17 mouse cellular contexts compared by ENCODE assay signal in genomic region chr4:104891708-104892107, GRCm38 (mm10). TPM values are rescaled to one million over a fixed set of nuclear protein-coding genes. Genes with fewer than 3 reads are reported as not detected.
DNase-seq lines count a peak whose midpoint lies in the region; ATAC-seq and TF ChIP-seq lines count a peak whose summit lies in the region.
"Had no signal": no experiment of that assay in that cellular context is flagged by ENCODE, and none has a peak within 500 bp of the region (broad histone marks: within the 10 kb centered on the region; RNA-seq: fewer than 3 reads in every experiment).

No protein-coding gene starts in this region.

- no peak overlapping the region for H3K9ac ChIP-seq in liver, embryonic 12.5 days
- H3K9ac ChIP-seq in liver, postnatal 0 days (replicated peaks): no peak overlapping the region
- H3K9ac ChIP-seq: hindbrain, embryonic 15.5 days; lung, embryonic 15.5 days had no signal

- no peaks in the 10 kb centered on the region for H3K4me1 ChIP-seq in liver, embryonic 12.5 days
- no peaks in the 10 kb centered on the region; the same call in 1 of the 2 replicates for H3K4me1 ChIP-seq in liver, postnatal 0 days (ENCODE audit: insufficient read depth)

- H3K36me3 ChIP-seq in liver, embryonic 12.5 days: no peaks in the 10 kb centered on the region
- no peaks in the 10 kb centered on the region for H3K36me3 ChIP-seq in liver, postnatal 0 days (replicated peaks; ENCODE audit: insufficient read depth, low read length)
- H3K36me3 ChIP-seq: hindbrain, embryonic 15.5 days; lung, embryonic 15.5 days had no signal

- intact Hi-C loops in heart, postnatal 14 days (cut with DNase I): loop anchor here (10.0 kb wide), 1 partner anchor 687 kb away; no protein-coding TSS in a partner anchor

- no peak overlapping the region for H3K4me2 ChIP-seq in liver, embryonic 12.5 days
- no peak overlapping the region for H3K4me2 ChIP-seq in liver, postnatal 0 days (ENCODE audit: low read depth, low read length)
- H3K4me2 ChIP-seq: hindbrain, embryonic 15.5 days; lung, embryonic 15.5 days; midbrain, embryonic 11.5 days had no signal

- no peak for TF ChIP-seq EP300 in liver, postnatal 0 days (IDR thresholded peaks at IDR 0.05; ENCODE audit: low read depth)

- peak; percentile 36 to 46 for DNase-seq in cerebellum, adult 18-20 months
- no peak for DNase-seq in cerebellum, adult 11 months
- no peak for DNase-seq in liver, postnatal 0 days
- DNase-seq in heart, postnatal 14 days: peak; percentile 40 to 45
- peak; percentile 58 for DNase-seq in testis, postnatal 10 days (ENCODE audit: low spot score)
- DNase-seq in right cerebral cortex, adult 2 months (ENCODE audit: low spot score in 2 of 2): no peak
- DNase-seq in left cerebral cortex, adult 9 months (ENCODE audit: low spot score in 2 of 2): no peak
- DNase-seq: B cell, adult 2 months had no signal

- no peaks in the 10 kb centered on the region for H3K9me3 ChIP-seq in liver, embryonic 12.5 days (replicated peaks)
- H3K9me3 ChIP-seq in liver, postnatal 0 days (ENCODE audit: low read length): no peaks in the 10 kb centered on the region
- H3K9me3 ChIP-seq: hindbrain, embryonic 15.5 days; lung, embryonic 15.5 days had no signal

- H3K27me3 ChIP-seq in liver, embryonic 12.5 days (replicated peaks): no peaks in the 10 kb centered on the region
- no peaks in the 10 kb centered on the region for H3K27me3 ChIP-seq in liver, postnatal 0 days (ENCODE audit: insufficient read depth, low read length)
- H3K27me3 ChIP-seq: hindbrain, embryonic 15.5 days had no signal

- H3K27ac ChIP-seq in liver, embryonic 12.5 days: no peak overlapping the region
- H3K27ac ChIP-seq in liver, postnatal 0 days (ENCODE audit: low read depth): no peak overlapping the region
- H3K27ac ChIP-seq: hindbrain, embryonic 15.5 days; layer of hippocampus, adult 2 months; lung, embryonic 15.5 days had no signal

- no peak for TF ChIP-seq CTCF in liver, postnatal 0 days (IDR thresholded peaks at IDR 0.05; ENCODE audit: low read depth)

- H3K4me3 ChIP-seq in liver, embryonic 12.5 days: no peak overlapping the region
- H3K4me3 ChIP-seq in liver, postnatal 0 days (ENCODE audit: low read depth, low read length): no peak overlapping the region
- H3K4me3 ChIP-seq: hindbrain, embryonic 15.5 days; layer of hippocampus, adult 2 months; lung, embryonic 15.5 days had no signal

- 0 out of 2 replicates have a peak, but pooled peaks have one; percentile 27 for ATAC-seq in liver, embryonic 12.5 days
- no peak for ATAC-seq in liver, postnatal 0 days

- WGBS in liver, embryonic 12.5 days (ENCODE audit: insufficient replicate concordance): 58% methylated on average over 7 of the region's 7 CpGs
- WGBS in liver, postnatal 0 days (ENCODE audit: insufficient replicate concordance): 63% methylated on average over 7 of the region's 7 CpGs

RNA-seq across cellular contexts. Expression of gene C8a, which starts 15.5 kb away (rescaled TPM):
- polyA plus RNA-seq in liver, embryonic 12.5 days (2016; fragmentation: Nextera tagmentation; extraction: Ambion mirVana): 7.3 and 7.4 TPM in 2 replicates
- polyA plus RNA-seq in liver, postnatal 0 days (2015; fragmentation: Nextera tagmentation; extraction: Ambion mirVana): 31.1 and 33.1 TPM in 2 replicates
- total RNA-seq in heart, postnatal 14 days (2021): not detected
- total RNA-seq: common myeloid progenitor, adult 5-6 weeks; layer of hippocampus, adult 2 months had no signal
- polyA plus RNA-seq: hindbrain, embryonic 15.5 days; limb, embryonic 11.5 days; lung, embryonic 15.5 days; midbrain, embryonic 11.5 days; neural tube, embryonic 11.5 days had no signal

RNA-seq across cellular contexts. Expression of gene Fyb2, which starts 21.5 kb away (rescaled TPM):
- polyA plus RNA-seq in liver, embryonic 12.5 days (2016; fragmentation: Nextera tagmentation; extraction: Ambion mirVana): not detected in 2 replicates
- 1.7 and 1.8 TPM in 2 replicates for polyA plus RNA-seq in liver, postnatal 0 days (2015; fragmentation: Nextera tagmentation; extraction: Ambion mirVana)
- not detected for total RNA-seq in heart, postnatal 14 days (2021)
- total RNA-seq: common myeloid progenitor, adult 5-6 weeks had no signal
- polyA plus RNA-seq: neural tube, embryonic 11.5 days had no signal

RNA-seq across cellular contexts. Expression of gene Gm17662, which starts 34.6 kb away (rescaled TPM):
- polyA plus RNA-seq in liver, embryonic 12.5 days (2016; fragmentation: Nextera tagmentation; extraction: Ambion mirVana): not detected in 2 replicates
- not detected in 2 replicates for polyA plus RNA-seq in liver, postnatal 0 days (2015; fragmentation: Nextera tagmentation; extraction: Ambion mirVana)
- not detected for total RNA-seq in heart, postnatal 14 days (2021)
- total RNA-seq: common myeloid progenitor, adult 5-6 weeks; gastrocnemius, adult 18-20 months; layer of hippocampus, adult 2 months had no signal
- polyA plus RNA-seq: hindbrain, embryonic 15.5 days; limb, embryonic 11.5 days; lung, embryonic 15.5 days; midbrain, embryonic 11.5 days; neural tube, embryonic 11.5 days had no signal

Comparison
In these comparisons a context has a peak if more than half of its experiments do, and no peak if none do; other contexts are left out.
1. DNase-seq: peak in cerebellum, adult 18-20 months (2 of 2), heart, postnatal 14 days (2 of 2) and testis, postnatal 10 days (single experiment); none in cerebellum, adult 11 months (single experiment), liver, postnatal 0 days (single experiment), right cerebral cortex, adult 2 months (0 of 2) and left cerebral cortex, adult 9 months (0 of 2).